Mouse (Mus musculus) limb, embryonic 10.5 days (tissue): ENCODE measurements around the gene Ccdc146. TPM values are rescaled to one million over a fixed set of nuclear protein-coding genes. Genes with fewer than 3 reads are reported as not detected.

ENCODE experiments used
- DNase-seq: peaks from one replicate; pipeline ENCODE4 v3.0.0-alpha.2; 2017; ENCODE audit warnings: low spot score
- H3K27ac ChIP-seq: fragments of 300-500 bp; sonication (generic); 2 replicates; pipeline ENCODE4 v1.5.1; 2016; ENCODE audit warnings: mild to moderate bottlenecking
- H3K27me3 ChIP-seq: fragments of 300-500 bp; sonication (generic); 2 replicates; pipeline ENCODE4 v1.6.1; 2016; ENCODE audit warnings: low read depth, mild to moderate bottlenecking; ENCODE audit not compliant: poor library complexity, severe bottlenecking
- H3K36me3 ChIP-seq: fragments of 300-500 bp; sonication (generic); 2 replicates; pipeline ENCODE4 v1.6.1; 2016; ENCODE audit warnings: mild to moderate bottlenecking, moderate library complexity
- H3K4me1 ChIP-seq: fragments of 300-500 bp; sonication (generic); 2 replicates; pipeline ENCODE4 v1.6.1; 2016
- H3K4me3 ChIP-seq: fragments of 300-500 bp; sonication (generic); 2 replicates; pipeline ENCODE4 v1.5.1; 2016; ENCODE audit warnings: mild to moderate bottlenecking, moderate library complexity
- H3K9me3 ChIP-seq: fragments of 300-500 bp; sonication (generic); replicated peaks from 2 replicates; pipeline ENCODE4 v1.6.1; 2016; ENCODE audit warnings: mild to moderate bottlenecking
- WGBS: fragments of 180-500 bp; shearing (Covaris S2); methylation state at CpG from one replicate; pipeline ENCODE4 v1.1.7; 2016; 5-methylcytosine and 5-hydroxymethylcytosine counted together
- polyA plus RNA-seq: library from polyadenylated mRNA; unstranded; fragments of >200 nt; fragmentation: Nextera tagmentation; extraction: Ambion mirVana; gene quantifications from 2 replicates; pipeline ENCODE4 v1.2.1, GENCODE M21; 2016

The Ccdc146 gene
- not detected in 2 replicates for polyA plus RNA-seq

GRCm38 (mm10) chr5:21424614-21425602 is at the start of gene Ccdc146, which contains the start of gene Fam185a:
Ccdc146 (minus strand) TSS chr5:21424677.
Fam185a (plus strand) TSS chr5:21424958.
- peak within 1 kb of the TSS; percentile 89 for H3K27ac ChIP-seq
- no peaks in the 10 kb centered on the region for H3K27me3 ChIP-seq
- H3K9me3 ChIP-seq: no peaks in the 10 kb centered on the region
- peak within 1 kb of the TSS; percentile 90 for H3K4me3 ChIP-seq
- no peaks in the 10 kb centered on the region for H3K36me3 ChIP-seq
- under 1% methylated on average over 68 of the region's 68 CpGs for WGBS
- peaks cover 20% of the 10 kb centered on the region for H3K4me1 ChIP-seq
- peak; percentile 75 for DNase-seq

GRCm38 (mm10) chr5:21468100-21468499 is 43.6 kb upstream of the Ccdc146 start:
- H3K36me3 ChIP-seq: 0 out of 2 replicates have a peak, but pooled peaks cover 2% of the 10 kb centered on the region
- no peaks in the 10 kb centered on the region for H3K9me3 ChIP-seq
- no peak for DNase-seq
- H3K27ac ChIP-seq: no peak overlapping the region
- H3K27me3 ChIP-seq: no peaks in the 10 kb centered on the region
- no peak overlapping the region for H3K4me3 ChIP-seq
- H3K4me1 ChIP-seq: no peaks in the 10 kb centered on the region
- 95% methylated on average over 12 of the region's 12 CpGs for WGBS

GRCm38 (mm10) chr5:21467387-21467786 is 42.9 kb upstream of the Ccdc146 start:
- no peaks in the 10 kb centered on the region for H3K27me3 ChIP-seq
- DNase-seq: no peak
- no peak overlapping the region for H3K27ac ChIP-seq
- no peaks in the 10 kb centered on the region for H3K4me1 ChIP-seq
- H3K4me3 ChIP-seq: no peak overlapping the region
- WGBS: 82% methylated on average over 7 of the region's 7 CpGs
- H3K36me3 ChIP-seq: 0 out of 2 replicates have a peak, but pooled peaks cover 2% of the 10 kb centered on the region
- H3K9me3 ChIP-seq: no peaks in the 10 kb centered on the region

GRCm38 (mm10) chr5:21440833-21441530 is 16.5 kb upstream of the Ccdc146 start:
- DNase-seq: no peak
- WGBS: 89% methylated on average over 8 of the region's 8 CpGs

GRCm38 (mm10) chr5:21439446-21440110 is 15.1 kb upstream of the Ccdc146 start:
- H3K9me3 ChIP-seq: no peaks in the 10 kb centered on the region
- H3K27me3 ChIP-seq: no peaks in the 10 kb centered on the region
- no peak overlapping the region for H3K4me3 ChIP-seq
- WGBS: 95% methylated on average over 7 of the region's 7 CpGs
- DNase-seq: no peak
- H3K27ac ChIP-seq: no peak overlapping the region
- H3K4me1 ChIP-seq: no peaks in the 10 kb centered on the region
- H3K36me3 ChIP-seq: peaks cover 5% of the 10 kb centered on the region; the same call in 1 of the 2 replicates

More at GRCm38 (mm10) chr5:21440833-21441530, 16.5 kb upstream of the Ccdc146 start:
- Histone ChIP-seq H3K27me3 (no peaks in the 10 kb centered on the region), H3K4me3 (no peak overlapping the region), H3K36me3 (peaks cover 5% of the 10 kb centered on the region; the same call in 1 of the 2 replicates), H3K9me3 (no peaks in the 10 kb centered on the region), H3K27ac (no peak overlapping the region), H3K4me1 (no peaks in the 10 kb centered on the region)

- Histone ChIP-seq H3K9me3 (no peaks in the 10 kb centered on the region), H3K4me1 (no peaks in the 10 kb centered on the region), H3K27ac (no peak overlapping the region), H3K4me3 (no peak overlapping the region), H3K36me3 (peaks cover 5% of the 10 kb centered on the region; the same call in 1 of the 2 replicates), H3K27me3 (no peaks in the 10 kb centered on the region)
- WGBS: 93% methylated on average over 9 of the region's 9 CpGs
- DNase-seq: no peak
Measured at GRCm38 (mm10) chr5:21438428-21438827, 14.0 kb upstream of the Ccdc146 start.

GRCm38 (mm10) chr5:21436471-21436975 is 12.0 kb upstream of the Ccdc146 start:
- WGBS: 89% methylated on average over 8 of the region's 8 CpGs
- Histone ChIP-seq H3K4me3 (no peak overlapping the region), H3K4me1 (no peaks in the 10 kb centered on the region), H3K27me3 (no peaks in the 10 kb centered on the region), H3K9me3 (no peaks in the 10 kb centered on the region), H3K27ac (no peak overlapping the region), H3K36me3 (no peaks in the 10 kb centered on the region)
- no peak for DNase-seq

GRCm38 (mm10) chr5:21434148-21434929 is 9.9 kb upstream of the Ccdc146 start:
- Histone ChIP-seq H3K27ac (no peak overlapping the region), H3K9me3 (no peaks in the 10 kb centered on the region), H3K4me3 (no peak overlapping the region), H3K36me3 (no peaks in the 10 kb centered on the region), H3K27me3 (no peaks in the 10 kb centered on the region), H3K4me1 (no peaks in the 10 kb centered on the region)
- WGBS: 84% methylated on average over 11 of the region's 11 CpGs
- DNase-seq: no peak

- no peak overlapping the region for H3K27ac ChIP-seq
- no peak for DNase-seq
- 93% methylated on average over 6 of the region's 6 CpGs for WGBS
- no peaks in the 10 kb centered on the region for H3K9me3 ChIP-seq
- peaks cover 20% of the 10 kb centered on the region for H3K4me1 ChIP-seq
- no peaks in the 10 kb centered on the region for H3K36me3 ChIP-seq
- no peak overlapping the region; the same call in 1 of the 2 replicates for H3K4me3 ChIP-seq
- H3K27me3 ChIP-seq: no peaks in the 10 kb centered on the region
Measured at GRCm38 (mm10) chr5:21426666-21427065, 2.2 kb upstream of the Ccdc146 start.

GRCm38 (mm10) chr5:21420609-21421008 is 3.9 kb downstream of the Ccdc146 start:
- 58% methylated on average over 1 of the region's 1 CpGs for WGBS
- no peaks in the 10 kb centered on the region for H3K27me3 ChIP-seq
- no peak overlapping the region for H3K4me3 ChIP-seq
- H3K4me1 ChIP-seq: peaks cover 6% of the 10 kb centered on the region
- H3K9me3 ChIP-seq: no peaks in the 10 kb centered on the region
- H3K27ac ChIP-seq: no peak overlapping the region
- no peak for DNase-seq
- no peaks in the 10 kb centered on the region for H3K36me3 ChIP-seq

- Histone ChIP-seq H3K9me3 (no peaks in the 10 kb centered on the region), H3K36me3 (no peaks in the 10 kb centered on the region), H3K4me1 (no peaks in the 10 kb centered on the region), H3K27ac (no peak overlapping the region), H3K27me3 (no peaks in the 10 kb centered on the region), H3K4me3 (no peak overlapping the region)
- WGBS: 76% methylated on average over 4 of the region's 4 CpGs
- DNase-seq: no peak
Measured at GRCm38 (mm10) chr5:21418613-21419012, 5.9 kb downstream of the Ccdc146 start.
